Mouse (Mus musculus) telencephalon, adult 2 months (tissue): ENCODE results near the gene Pcsk2.

Experiments
- DNase-seq: peaks from one replicate; pipeline ENCODE4 v3.0.0-alpha.2; 2011; ENCODE audit warnings: low read depth, low spot score

The Pcsk2 gene

GRCm38 (mm10) chr2:143545758-143546246 lies at the start of gene Pcsk2:
Pcsk2 (plus strand) TSS chr2:143546156.
- peak; percentile 88 for DNase-seq

GRCm38 (mm10) chr2:143500845-143501244 lies 45.1 kb upstream of the Pcsk2 start:
- DNase-seq = no peak

- DNase-seq = no peak
Measured at GRCm38 (mm10) chr2:143501760-143502159, 44.2 kb upstream of the Pcsk2 start.

- no peak for DNase-seq
Measured at GRCm38 (mm10) chr2:143502203-143502602, 43.8 kb upstream of the Pcsk2 start.

- DNase-seq = no peak
Measured at GRCm38 (mm10) chr2:143536485-143536884, 9.5 kb upstream of the Pcsk2 start.

- no peak for DNase-seq
Measured at GRCm38 (mm10) chr2:143545299-143545751, 631 bp upstream of the Pcsk2 start.

- DNase-seq = no peak
Measured at GRCm38 (mm10) chr2:143546412-143547211, 656 bp downstream of the Pcsk2 start.

GRCm38 (mm10) chr2:143547251-143548090 lies 1.5 kb downstream of the Pcsk2 start:
- peak; percentile 60 for DNase-seq

- no peak for DNase-seq
Measured at GRCm38 (mm10) chr2:143560384-143560783, 14.4 kb downstream of the Pcsk2 start.

- DNase-seq = no peak
Measured at GRCm38 (mm10) chr2:143565062-143565461, 19.1 kb downstream of the Pcsk2 start.

GRCm38 (mm10) chr2:143565961-143566360 lies 20.0 kb downstream of the Pcsk2 start:
- no peak for DNase-seq

- no peak for DNase-seq
Measured at GRCm38 (mm10) chr2:143585341-143585740, 39.4 kb downstream of the Pcsk2 start.

- no peak for DNase-seq
Measured at GRCm38 (mm10) chr2:143590398-143590797, 44.4 kb downstream of the Pcsk2 start.

- no peak for DNase-seq
Measured at GRCm38 (mm10) chr2:143603071-143603470, 57.1 kb downstream of the Pcsk2 start.

GRCm38 (mm10) chr2:143603871-143604512 lies 58.0 kb downstream of the Pcsk2 start:
- no peak for DNase-seq

GRCm38 (mm10) chr2:143610355-143611331 lies 64.7 kb downstream of the Pcsk2 start:
- no peak for DNase-seq

GRCm38 (mm10) chr2:143613466-143613865 lies 67.5 kb downstream of the Pcsk2 start:
- DNase-seq = no peak

GRCm38 (mm10) chr2:143614775-143615174 lies 68.8 kb downstream of the Pcsk2 start:
- no peak for DNase-seq

- DNase-seq = no peak
Measured at GRCm38 (mm10) chr2:143620916-143621315, 75.0 kb downstream of the Pcsk2 start.

GRCm38 (mm10) chr2:143623916-143624315 lies 78.0 kb downstream of the Pcsk2 start:
- DNase-seq = peak; percentile 93

GRCm38 (mm10) chr2:143643305-143643704 lies 97.3 kb downstream of the Pcsk2 start:
- peak; percentile 69 for DNase-seq
